Mouse (Mus musculus) lung, postnatal 36 days (tissue): ENCODE data around the gene Kcnq2.
A peak's percentile ranks its signal among the peaks of the same experiment; 100 is the strongest.

Experiments
- DNase-seq: peaks from one replicate; pipeline ENCODE4 v3.0.0; 2022; ENCODE audit warnings: mixed read lengths

The Kcnq2 gene

DNA sequence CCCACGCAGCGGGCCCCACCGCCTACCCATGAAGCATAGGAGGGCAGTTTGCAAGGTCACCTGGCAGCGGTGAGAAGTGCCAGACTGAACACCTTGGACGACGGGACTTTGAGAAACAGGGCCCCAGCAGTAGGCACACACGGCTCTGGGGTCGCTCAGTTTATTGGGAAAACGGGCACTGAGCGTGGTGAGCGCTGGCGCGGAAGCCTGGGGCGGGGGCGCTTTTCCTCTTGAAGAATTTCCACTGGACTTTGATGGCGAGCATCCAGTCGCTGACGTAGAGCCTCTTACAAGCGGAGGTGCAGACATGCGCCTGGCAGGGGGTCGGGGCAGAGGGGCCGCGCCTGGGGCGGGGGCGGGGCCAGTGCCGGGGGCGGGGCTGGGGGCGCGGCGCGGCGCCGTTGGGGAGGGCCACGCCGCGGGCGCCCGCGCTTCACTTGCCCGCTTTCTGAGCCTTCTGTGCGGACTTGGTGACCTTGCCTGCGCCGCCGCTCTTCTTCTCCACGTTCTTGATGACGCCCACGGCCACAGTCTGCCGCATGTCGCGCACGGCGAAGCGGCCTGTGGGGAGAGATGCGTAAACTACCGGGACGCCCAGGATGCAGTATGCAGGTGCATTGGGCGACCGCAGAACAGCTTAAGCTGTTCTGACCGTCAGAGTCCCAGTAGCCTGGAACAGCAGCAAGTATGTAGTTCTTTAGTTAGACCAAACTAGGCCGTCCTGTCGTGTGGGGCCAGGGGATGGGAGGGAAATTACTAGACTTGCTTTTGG lies 12.6 kb upstream of the Kcnq2 start:
- peak; percentile 19 for DNase-seq

DNA sequence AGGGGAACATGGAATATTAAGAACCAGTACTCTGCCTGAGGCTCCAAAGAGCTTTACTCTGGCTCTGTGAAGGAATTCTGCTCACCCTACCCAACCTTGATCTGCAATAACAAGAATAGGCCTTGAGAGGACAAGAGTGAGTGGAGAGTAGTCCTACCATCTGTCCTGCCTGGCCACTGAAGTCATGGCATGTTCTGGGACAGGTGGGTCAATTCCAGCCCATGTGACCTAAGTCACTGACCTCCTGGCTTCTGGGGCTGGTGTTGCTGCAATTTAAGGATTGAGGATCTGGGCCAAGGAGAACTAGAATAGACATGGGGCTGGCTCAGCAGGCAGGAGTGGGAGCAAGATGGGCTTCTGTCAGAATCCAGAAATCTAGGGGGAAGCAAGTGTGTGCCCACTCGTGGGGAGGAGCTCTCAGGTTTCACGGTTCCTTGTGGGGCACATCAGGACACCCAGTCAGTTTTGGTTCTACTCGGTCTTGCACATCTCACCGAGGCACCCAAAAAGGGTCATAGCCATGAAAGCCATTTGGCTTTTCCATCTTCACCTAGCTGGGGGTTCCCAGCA lies 12.0 kb upstream of the Kcnq2 start:
- DNase-seq = no peak

DNA sequence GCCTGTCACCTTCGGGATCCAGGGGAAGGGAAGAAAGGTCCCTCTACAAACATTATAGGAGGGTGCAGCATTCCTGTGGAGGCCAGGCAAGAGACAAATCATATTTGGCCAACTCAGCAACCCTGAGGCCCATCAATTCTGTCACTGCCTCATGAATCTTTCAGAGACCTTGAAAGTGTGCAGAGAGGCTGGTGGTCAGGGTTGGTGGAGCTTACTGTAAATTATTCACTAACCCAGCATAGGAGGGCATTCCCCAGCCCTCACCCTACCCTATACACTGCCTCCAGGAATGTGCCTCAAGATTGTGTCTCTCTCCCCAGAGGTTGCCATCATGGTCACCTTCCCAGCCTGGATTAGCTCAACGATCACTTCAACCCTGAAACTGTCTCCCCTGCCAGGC lies 9.6 kb upstream of the Kcnq2 start:
- no peak for DNase-seq

DNA sequence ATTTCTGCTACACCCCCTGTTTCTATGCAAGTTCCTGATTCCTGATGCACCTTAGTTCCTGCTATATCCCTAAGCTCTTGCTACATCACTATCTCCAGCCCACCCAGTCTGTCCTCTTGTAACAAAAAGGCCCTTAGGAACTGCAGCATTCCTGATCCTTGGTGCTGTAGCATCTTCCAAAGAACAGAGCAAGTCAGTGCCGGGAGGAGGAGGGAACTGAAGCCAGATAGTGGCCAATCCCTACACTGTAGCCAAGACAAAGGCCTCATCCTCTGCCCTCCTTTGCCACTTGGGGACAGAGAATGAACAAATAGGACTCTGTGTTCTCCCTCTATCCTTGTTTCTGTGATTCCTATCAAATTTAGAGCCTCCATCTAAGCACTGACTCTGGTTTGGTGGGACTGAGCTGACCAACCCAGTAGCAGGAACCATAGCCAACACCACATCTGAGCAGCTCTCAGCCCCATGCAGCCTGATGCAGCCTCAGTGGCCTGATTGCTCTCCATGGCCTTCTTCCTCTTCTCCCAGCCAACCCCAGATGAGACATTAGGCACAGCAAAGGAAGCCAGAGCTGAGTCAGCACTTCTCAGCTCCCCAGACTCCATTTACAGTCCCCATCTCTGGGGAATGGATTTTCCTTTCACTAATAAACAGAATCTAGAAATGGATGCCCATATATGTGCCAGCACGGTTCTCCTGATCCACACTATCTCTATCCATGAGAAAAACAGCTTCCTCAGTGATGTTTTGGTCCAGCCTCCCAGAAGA lies 8.6 kb upstream of the Kcnq2 start:
- DNase-seq = no peak

DNA sequence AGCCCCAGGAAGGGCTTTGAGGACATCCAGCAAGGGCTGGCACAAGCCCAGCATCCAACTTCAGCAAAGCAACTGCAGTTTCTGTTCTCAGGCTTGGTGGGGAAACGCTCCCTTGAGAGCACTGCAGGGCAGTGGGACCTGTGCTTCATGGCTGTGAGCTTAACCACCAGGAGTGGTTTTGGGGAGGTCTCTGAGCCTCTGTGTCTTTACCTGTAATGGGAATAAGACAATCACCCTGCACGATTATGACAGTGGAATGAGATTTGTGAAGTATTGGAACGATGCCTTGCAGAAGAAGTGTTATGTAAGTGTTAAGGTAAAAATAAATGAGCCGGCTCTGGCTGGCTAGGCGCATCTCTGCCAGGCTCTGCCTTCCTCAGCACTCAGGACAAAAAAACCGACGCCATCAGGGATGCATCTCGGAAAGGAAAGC lies 7.6 kb upstream of the Kcnq2 start:
- no peak for DNase-seq

DNA sequence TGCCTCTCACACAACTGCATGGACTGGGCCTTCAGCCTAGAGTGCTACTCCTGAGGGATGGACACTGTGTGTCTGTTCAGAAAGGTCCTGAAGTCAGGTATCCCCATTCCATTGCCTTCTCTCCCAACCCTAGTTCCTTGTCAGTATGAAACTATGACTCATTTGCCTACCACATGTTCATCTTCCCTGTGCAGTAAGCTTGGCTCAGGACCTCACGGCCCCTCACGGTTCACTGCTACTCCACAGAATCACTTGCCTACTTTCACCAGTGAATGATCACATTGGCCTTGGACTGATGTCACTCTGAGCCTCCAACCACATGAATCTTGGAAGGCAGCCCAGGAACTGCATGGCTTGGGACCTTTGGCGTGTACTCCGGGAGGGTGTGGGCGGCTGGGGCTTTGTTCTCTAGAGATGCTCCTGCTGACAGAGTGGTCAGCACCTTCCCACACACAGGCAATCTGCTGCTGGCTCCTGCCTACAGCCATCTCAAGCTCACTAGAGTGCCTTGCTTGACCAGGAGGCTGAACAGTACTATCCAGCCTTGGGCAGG lies 4.6 kb upstream of the Kcnq2 start:
- no peak for DNase-seq

DNA sequence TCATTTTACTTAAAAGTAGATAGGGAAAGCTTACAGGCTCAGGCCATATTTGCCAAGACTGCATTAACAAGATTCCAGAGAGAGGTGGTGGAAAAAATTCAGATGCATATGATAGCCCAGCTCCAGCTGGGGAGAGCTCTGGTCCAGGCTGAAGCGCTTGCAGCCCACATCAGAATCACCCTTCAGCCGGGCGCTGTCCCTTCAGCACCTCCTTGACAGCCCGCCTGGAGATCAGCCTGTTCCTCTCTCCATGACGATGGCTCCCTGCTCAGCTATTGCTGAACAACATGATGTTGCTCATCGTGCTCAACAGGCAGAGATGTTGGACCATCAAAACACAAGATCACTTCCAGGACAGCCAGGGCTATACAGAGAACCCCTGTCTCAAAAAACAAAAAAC lies 1.8 kb upstream of the Kcnq2 start:
- DNase-seq = no peak

DNA sequence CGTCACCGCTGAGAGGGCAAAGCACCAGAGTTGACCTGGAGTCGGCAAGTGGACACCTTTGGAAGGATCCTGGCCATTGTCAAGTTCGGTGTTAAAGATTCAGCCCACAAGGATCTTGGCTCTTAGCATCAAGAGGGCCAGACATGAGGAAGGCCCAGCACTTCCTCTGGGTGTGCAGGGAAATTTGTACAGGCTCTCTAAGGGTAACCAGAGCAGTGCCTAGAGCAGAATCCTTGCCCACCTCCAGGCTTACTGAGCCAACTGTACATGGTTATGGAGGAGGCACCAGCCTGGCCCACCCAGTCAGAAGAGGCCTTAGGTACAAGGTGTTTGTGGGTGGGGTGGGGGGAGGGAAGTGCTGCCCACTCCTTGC lies 332 bp upstream of the Kcnq2 start:
- no peak for DNase-seq

DNA sequence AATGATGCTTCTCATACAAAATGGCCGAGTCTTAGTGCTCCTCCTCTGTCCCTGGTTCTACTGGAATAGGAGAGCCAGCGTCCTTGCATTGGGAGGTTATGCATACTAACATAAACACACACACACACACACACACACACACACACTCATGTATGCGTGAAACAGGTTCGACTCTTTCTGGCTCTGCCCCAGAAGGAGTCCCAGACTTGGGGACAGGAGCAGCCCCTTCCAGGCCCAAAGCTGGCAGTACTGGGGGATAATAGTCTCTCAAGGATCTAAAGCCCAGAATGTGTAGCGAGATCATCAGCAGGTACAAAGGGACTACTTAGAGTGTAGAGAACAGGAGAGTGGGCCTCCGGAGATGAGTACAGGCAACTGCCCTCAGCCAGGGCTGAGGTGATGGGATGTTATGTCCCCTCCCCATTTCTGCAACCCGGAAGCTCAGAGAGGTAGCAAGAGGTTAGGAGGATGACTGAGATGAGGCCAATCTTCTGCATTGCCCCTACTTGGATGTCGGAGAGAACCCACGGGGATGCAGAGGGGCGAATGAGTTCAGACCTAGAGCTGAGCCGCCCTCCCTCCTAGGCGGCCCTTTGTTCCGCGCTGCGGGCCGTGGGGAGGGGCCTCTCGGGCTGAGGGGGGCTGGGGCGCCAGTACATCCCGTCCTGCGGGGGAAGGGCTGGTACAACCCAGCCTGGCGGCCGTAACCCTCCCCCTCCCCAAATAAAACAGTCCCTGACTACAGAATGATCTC lies 1.1 kb downstream of the Kcnq2 start:
- DNase-seq = no peak

DNA sequence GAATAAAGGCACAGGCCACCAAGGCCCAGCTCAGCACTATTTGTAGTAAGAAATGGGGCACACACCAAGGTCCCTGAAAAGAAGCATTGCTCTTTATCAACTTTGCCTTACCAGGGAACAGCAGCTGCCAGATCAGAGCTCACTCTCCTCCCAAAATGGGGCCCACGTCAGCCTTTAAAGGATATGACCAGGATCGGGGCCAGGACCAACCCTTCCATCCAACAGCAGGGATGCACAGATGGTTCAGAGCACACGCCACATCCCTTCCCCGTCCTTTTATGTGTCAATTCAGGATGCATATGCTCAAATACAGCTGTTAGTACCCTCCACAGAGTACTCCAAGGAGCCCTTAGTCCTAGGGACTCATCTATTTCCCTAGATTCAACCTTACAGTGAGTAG lies 4.9 kb downstream of the Kcnq2 start:
- no peak for DNase-seq

DNA sequence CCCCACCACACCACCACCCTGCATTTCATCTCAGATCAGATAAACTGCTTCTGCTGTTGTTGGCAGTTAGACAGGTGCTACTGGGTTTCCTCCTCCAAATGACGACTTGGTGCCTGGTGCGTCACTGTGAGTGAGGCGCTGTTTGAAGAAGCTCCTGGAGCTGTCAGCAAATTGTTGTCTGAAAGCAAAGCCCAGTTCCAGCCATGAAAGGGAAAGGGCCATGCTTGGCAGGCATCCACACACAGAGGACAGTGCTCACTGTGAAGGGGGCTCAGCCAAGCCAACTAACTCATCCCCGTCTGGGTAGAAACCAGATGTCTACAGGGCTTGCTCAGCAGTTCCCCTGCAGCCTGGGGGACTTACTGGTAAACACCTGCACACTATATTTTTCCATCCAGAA lies 6.1 kb downstream of the Kcnq2 start:
- DNase-seq = no peak

DNA sequence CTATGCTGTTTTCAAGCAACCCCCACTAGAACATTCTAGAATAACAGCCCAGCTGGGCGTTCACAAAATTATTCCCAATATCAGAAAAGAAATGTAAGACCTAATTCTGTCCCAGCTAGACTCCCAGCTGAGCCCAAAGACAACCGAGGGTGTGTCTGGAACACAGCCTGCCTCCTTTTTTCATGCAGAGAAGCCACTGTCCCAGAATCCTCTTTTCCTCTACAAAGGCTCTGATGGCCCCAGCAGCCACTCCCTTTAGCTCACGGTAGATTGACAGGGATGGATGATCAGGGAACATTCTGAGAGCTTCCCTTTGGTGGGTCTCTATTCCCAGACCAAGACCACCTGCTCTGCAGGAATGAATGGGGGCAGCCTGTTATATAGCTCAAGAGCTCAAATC lies 7.3 kb downstream of the Kcnq2 start:
- no peak for DNase-seq

DNA sequence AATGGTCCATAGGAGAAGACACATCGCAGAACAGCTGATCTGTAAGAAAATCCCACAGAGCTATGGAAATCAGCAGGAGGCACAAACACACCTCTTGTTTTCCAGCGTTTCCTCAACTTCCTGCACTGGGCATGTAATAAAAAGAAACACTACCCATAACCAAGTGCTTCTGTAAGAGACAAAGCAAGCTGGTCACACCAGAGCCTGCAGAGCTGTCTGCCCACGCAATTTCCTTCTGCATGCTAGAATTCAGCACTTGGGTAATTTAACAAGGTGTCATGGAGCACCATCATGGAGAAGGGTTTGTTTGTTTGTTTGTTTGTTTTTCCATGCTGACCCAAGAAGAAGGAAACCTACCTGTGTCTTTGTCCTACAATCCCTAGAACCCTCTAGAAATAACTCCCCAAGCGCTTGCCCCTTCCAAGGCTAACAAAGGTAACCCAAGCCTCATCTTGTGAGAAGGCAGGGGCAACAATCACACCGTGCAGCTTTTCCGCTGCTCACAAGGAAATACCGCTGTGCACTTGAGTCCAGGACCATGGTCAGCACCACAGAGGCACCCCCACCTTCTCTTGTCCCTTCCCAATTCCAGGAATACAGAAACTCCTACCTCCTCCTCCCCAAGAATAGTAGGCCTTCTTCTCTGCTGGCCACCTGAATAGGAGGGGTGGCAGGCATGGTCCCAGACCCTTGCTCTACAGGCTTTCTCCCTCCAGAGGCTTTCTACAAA lies 9.2 kb downstream of the Kcnq2 start:
- no peak for DNase-seq

DNA sequence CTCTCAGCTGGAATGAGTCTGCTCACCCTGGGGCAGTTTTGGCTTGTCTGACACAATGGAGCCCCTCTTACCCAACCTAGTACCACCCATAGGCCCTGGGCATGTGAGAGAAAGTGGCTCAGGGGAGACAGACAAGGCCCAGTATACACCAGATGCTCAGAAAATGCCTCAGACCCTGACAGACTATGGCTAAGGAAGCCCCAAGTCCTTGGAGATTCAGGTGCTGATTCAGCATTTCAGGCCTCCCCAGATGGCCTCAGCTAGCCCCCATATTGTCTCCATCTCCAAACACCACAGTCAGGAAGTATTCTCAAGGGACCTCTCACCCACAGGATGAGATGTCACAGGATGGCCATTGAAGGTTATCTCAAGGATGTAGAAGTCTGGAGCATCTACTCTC lies 12.5 kb downstream of the Kcnq2 start:
- DNase-seq = no peak

DNA sequence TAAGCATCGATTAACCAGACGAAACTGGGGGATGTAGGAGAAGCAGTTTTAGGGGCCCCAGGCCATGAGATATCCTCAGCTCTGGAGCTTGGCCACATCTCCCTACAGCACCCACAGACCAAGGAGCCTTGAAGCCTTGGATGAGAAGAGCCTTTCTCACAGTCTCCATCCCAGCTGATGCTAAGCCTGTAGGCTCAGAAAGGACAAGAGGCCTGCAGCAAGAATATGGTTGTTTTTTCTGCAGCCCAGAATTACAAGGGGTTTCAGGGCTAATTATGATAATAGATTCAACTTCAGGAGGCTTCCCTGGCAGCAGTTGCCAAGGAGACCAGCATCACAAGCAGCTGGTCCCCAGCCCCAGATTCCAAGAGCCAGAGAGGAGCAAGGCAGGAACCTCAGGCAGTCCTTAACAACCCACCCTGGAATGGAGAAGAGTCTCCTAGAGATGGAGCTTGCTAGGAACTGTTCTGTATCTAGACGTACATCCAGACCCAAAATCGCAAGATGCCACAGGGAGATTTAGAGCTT lies 14.1 kb downstream of the Kcnq2 start:
- no peak for DNase-seq

DNA sequence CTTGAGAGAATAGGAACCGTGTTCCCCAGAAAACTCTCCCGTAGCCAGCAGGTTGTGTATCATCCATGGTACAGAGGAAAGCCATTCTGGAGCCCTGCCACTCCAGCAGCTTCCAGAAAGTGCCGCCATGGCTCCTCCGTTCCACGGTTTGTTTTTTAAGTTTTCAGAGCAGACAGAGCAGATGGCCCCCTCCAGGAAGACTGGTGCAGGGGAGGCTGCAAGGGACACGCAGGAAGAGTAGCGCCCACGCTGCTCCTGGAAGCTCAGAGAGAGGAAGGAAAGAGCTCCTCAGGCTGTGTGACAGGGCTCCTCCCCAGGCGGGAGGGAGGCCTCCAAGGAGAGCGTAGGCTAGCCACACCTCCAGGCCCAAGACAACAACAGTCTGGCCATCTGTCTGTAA lies 15.1 kb downstream of the Kcnq2 start:
- no peak for DNase-seq

DNA sequence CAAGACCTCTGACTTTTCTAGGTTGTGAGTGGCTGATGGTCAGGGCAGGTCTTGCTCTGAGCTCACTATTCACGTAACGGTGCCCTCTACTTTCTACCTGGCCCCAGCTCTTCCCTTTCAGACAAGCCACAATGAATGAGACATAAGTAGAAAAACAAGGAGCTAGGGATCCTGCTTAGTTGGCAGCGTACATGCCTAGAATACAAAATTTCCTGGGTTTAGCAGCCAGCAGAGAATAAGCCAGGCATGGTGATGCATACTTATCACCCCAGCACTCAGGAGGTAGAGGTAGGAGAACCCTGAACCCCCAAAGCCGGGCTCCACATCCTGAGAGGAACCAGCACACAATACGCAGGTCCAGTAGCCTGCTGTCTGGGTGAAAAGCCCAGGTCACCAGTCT lies 18.7 kb downstream of the Kcnq2 start:
- DNase-seq = no peak

DNA sequence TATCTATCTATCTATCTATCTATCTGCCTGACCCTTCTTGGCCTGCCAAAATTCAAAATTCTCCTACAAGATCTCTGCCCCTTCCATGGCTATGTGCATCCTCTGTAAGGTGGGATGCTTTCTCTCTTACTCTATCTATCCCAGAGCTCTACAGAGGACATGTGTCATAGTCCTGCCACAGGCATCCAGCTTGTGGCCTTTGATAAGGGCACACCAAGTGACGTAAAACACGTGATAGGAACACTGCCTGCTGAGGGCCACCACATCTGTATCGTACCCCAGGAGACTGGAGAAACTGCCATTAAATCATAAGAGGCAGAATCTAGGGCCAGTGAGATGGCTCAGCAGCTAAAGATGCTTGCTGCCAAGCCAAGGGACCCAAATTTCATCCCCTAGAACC lies 19.7 kb downstream of the Kcnq2 start:
- DNase-seq = no peak

DNA sequence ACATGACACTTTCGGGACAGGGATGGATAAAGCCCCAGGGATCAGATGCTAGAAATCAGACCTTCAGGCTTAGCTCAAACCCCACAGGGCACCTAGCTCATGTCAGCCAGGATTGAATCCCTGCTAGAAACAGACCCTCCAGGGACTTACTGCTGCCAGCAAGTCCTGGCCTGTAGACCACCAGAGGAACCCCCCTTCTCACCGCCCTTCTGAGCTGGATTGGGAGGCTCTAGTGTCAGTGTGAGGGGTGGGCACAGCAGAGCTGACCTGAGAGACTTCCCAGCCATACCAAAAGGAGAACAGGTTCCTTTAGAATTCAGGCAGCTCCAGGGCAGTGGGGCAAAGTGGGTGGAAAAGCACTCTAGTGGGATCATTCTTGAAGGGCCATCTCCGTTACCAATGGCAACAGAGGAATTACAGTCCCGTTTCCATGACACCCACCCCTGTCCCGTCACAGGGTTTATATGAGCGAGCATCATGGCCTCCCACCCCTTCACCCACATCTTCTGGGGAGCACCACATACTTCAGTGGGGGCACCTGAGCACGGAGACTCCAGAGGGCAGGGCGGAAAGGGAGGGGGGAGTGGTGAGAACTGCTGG lies 21.2 kb downstream of the Kcnq2 start:
- DNase-seq = no peak

DNA sequence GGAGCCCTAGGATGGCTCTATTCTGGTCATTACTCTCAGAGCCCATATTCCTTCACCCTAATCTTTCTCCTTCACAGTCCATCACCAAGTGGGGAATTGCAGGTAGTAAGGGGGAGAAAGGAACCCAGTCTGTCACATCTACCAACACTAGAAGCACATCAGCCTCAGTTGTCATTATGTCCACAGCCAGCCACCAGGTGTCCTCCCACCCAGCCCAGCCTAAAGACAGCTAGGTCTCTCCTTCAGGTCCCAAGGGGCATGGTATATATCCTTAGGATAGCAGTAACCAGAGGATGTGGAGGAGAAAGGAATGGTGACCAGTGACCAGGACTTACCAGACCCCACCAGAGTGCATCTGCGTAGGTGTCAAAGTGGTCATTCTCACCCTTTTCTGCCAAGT lies 23.4 kb downstream of the Kcnq2 start:
- DNase-seq = no peak

DNA sequence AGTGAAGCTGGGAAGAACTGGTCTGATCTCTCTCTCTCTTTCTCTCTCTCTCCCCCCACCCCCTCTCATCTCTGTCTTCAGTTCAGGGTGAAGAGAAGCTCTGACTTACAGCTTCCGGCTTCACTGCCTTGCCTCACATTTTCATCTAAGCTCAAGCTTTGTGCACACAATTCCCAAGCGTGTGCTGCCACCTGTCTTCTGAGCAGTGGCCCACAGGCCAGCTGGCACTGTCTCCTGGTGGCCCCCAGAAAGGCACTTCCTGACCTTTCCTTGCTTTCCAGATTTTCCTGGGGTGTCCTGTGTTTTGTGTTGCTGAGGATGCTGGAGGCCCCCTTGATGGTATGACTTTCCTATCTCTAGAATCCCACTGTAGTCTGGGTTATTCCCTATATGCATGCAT lies 31.0 kb downstream of the Kcnq2 start:
- no peak for DNase-seq

DNA sequence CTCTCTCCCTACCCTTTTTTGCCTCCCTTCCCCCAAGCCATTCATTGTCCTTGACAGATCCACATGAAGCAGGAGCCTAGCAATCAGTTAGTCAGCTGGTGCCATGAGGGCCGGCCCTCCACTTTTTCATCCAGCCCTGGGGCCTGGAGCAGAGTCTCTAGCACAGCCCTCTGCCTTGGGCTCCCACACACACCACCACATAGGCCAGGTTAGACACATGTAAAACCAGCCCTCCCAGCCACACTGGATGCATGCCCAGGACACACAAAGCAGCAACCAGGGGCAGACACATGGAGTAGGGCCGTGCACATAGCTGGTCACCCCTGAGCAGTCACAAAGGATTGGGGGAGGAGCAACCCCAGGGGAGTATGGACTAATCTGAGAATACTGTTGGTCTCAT lies 32.9 kb downstream of the Kcnq2 start:
- DNase-seq = no peak
